8 mouse cellular contexts compared by ENCODE assay signal in the genomic region with DNA sequence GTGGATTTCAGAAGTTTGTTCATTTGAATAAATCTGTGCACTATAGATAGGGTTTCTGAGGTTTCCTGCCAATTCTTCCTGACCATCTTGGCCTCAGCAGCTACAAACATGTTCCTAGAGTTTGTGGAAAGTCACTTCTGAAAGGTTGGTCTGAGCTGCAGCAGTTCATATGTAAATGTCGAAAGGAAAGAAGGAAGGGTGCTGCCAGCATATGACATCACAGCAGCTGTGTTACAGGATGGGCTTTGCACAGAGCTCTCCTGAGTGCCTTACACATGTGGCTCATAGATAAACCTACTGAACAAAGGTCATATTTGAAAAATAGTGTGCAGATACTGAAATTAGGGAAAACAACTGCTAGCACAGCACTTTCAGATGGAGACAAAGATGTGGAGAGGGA.
DNase-seq lines count a peak whose midpoint lies in the region; ATAC-seq and TF ChIP-seq lines count a peak whose summit lies in the region.

No protein-coding gene starts in this region.

- no peak overlapping the region for H3K4me3 ChIP-seq in layer of hippocampus, adult 2 months

- intact Hi-C loops in heart, postnatal 36 days (cut with DNase I), result no loop called here

- peak overlapping the region; percentile 60 for H3K27ac ChIP-seq in layer of hippocampus, adult 2 months

- TF ChIP-seq POLR2A in brain, embryonic 14.5 days (IDR thresholded peaks at IDR 0.05; ENCODE audit: borderline replicate concordance, extremely low read depth, insufficient read depth, insufficient read length, poor library complexity, severe bottlenecking), result no peak

- ATAC-seq in CD4-positive, CD25-positive, alpha-beta regulatory T cell, adult 4 months, result peak; percentile 34
- no peak for ATAC-seq in erythroid progenitor cell, adult 5-6 weeks (replicated peaks; ENCODE audit: low FRiP score, poor library complexity, severe bottlenecking)

- no peak for DNase-seq in layer of hippocampus, adult 2 months (ENCODE audit: low spot score in 2 of 2)
- DNase-seq in layer of hippocampus, adult 8-10 months (ENCODE audit: low spot score in 2 of 2), result no peak
- DNase-seq in brain, embryonic 14.5 days (ENCODE audit: low read depth), result peak; percentile 26
- DNase-seq in heart, postnatal 36 days, result peak; percentile 7 to 10
- no peak for DNase-seq in left cerebral cortex, adult 18-20 months (ENCODE audit: low spot score in 2 of 2)
- no peak for DNase-seq in right cerebral cortex, adult 2 months (ENCODE audit: low spot score in 2 of 2)

- TF ChIP-seq CTCF in layer of hippocampus, adult 2 months (conservative IDR thresholded peaks at IDR 0.05), result no peak
- TF ChIP-seq CTCF in brain, embryonic 14.5 days (IDR thresholded peaks at IDR 0.05; ENCODE audit: borderline replicate concordance, extremely low read depth, insufficient read depth, insufficient read length), result no peak

Comparison
In these comparisons a context has a peak if more than half of its experiments do, and no peak if none do; other contexts are left out.
1. DNase-seq: peak in brain, embryonic 14.5 days (single experiment) and heart, postnatal 36 days (2 of 2); none in layer of hippocampus, adult 2 months (0 of 2), layer of hippocampus, adult 8-10 months (0 of 2), left cerebral cortex, adult 18-20 months (0 of 2) and right cerebral cortex, adult 2 months (0 of 2).